Mouse (Mus musculus) frontal cortex, postnatal 10 days (tissue): Measurements from ENCODE around the gene Klhdc1.
A peak's percentile ranks its signal among the peaks of the same experiment; 100 is the strongest.

Source experiments
- DNase-seq, 2 experiments: peaks; one replicate each; pipeline ENCODE4 v3.0.0; 2022; ENCODE audit warnings: low spot score in 2 of 2, mixed read lengths in 1 of 2

Gene Klhdc1

DNA sequence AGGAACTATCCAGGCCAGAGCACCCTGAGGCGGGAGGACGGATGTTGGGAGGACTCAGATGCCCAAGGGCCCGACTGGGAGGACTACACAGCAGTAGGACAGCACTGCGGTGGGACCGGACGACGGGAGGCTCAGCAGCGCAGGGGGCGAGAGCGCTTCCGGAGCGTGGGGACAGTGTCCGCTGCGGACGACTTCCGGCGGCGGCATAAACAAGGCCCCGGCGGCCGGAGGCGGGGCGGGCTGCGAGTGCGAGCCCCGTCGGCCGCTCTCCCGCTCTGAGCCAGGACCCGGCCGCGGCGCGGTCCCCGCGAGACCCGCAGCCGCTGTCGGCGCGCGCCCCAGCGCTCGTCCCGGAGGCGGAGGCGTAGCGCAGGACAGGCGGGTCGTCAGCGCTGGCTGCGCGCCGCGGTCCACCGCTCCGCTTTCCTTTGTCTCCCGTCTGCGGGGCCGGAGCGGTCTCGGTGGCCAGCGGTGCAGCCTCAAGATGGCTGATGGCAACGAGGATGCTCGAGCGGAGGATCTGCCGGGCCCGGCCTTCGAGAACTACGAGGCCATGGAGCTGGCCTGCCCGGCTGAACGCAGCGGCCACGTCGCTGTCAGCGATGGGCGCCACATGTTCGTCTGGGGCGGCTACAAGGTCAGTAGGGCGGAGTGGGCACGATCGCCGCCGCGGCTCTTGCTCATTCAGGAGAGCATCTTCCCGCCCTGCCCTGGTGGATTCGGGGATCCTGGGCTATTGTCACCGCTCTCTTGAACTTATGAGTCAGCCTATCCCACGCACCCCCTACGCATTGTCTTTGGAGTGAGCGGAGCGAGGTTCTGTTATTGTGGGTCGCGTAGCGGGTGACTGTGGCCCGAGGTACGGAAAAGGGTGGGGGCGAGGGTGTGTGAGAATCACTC is 55.8 kb downstream of the Klhdc1 start, which contains the start of gene Klhdc2:
Gene Klhdc2, plus strand, starts transcription at position 171 of the 900 bp plus-strand sequence.
- DNase-seq: peak; percentile 83 to 89

DNA sequence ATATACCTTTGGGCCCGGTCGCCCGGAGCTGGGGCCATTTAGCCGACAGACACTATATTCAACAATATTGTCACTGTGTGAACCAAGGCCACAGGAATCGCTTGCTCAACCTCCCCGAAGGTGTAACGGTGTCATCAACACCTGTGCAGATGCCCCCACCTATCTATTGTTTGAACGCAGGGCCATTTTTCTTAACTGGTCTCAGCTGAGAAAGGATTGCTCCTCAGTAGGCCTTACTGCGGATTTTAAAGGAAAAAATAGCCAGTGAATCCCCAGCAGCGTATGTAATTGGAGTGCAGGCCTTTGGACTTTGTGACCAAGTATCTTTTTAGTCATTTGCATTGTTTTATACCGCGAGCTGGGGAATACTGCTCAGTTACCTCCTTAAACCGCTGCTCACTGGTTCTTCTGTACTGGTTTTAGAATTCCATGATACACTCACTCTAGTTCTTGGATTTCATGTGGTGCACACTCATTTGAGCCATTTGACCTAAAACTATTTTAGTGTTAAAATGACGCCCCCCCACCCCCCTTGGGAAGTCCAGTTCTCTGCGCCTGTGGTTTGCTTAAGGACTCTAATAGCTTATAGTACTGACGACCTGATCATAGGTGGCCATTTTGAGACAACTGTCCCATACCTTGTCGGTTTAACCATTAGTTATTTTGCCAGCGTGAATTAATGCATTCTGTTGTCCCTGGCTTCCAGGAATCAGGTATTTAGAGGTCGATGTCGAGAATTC is 56.6 kb downstream of the Klhdc1 start:
- DNase-seq: no peak

GRCm38 (mm10) chr12:69298281-69298680 is 57.3 kb downstream of the Klhdc1 start:
- no peak for DNase-seq

DNA sequence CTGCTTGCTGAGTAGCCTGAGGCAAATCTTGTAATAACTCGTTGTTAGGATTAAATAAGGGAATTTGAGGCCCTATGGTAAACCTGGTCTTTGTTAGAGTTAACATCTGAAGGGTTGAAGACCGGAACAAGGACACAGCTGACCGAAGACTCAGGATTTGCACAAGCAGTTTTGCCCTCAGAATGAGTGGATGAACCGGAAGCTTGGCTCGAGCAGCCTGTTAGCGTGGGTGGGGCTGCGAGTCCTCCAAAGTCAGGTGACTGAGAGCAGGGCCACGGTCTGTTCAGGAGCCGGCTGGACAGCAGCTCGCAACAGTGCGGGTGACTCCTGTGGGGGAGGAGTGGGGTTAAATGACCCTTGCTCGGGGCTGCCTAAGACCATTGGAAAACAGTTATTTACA is 58.3 kb downstream of the Klhdc1 start:
- no peak for DNase-seq

DNA sequence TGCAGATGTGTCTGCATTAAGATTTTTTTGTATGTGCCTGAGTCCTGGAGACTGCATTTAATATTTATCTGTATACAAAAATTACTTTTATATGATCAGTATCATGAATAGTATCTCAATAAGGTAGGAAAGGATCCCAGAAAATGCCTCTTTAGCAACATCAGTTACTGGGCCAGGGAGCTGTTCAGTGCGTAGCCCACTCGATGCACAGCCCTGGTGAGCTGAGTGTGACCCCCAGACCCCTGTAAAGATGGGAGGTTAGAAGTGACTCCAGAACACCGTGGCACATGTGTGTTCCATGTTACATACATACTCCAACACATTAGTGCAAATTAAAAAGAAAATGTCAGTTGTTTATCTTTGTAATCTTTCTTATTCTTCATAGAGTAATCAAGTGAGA is 58.9 kb downstream of the Klhdc1 start:
- DNase-seq: no peak

- no peak for DNase-seq
Measured at GRCm38 (mm10) chr12:69300391-69300790, 59.4 kb downstream of the Klhdc1 start.

GRCm38 (mm10) chr12:69302171-69302570 is 61.2 kb downstream of the Klhdc1 start:
- no peak for DNase-seq

DNA sequence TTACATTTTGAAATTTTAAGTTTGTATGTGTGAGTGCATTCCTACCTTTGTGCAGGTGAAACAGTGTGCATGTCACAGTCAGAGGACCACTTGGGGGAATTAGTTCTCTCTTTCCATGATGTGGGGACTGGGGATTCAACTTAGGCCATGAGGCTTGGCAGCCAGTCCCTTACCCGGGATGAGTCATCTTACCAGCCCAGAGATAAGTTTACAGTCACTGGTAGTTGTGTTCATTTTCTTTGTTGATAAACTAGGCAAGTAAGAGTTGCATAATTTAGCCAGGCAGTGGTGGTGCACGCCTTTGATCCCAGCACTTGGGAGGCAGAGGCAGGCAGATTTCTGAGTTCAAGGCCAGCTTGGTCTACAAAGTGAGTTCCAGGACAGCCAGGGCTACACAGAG is 63.1 kb downstream of the Klhdc1 start:
- DNase-seq: no peak

DNA sequence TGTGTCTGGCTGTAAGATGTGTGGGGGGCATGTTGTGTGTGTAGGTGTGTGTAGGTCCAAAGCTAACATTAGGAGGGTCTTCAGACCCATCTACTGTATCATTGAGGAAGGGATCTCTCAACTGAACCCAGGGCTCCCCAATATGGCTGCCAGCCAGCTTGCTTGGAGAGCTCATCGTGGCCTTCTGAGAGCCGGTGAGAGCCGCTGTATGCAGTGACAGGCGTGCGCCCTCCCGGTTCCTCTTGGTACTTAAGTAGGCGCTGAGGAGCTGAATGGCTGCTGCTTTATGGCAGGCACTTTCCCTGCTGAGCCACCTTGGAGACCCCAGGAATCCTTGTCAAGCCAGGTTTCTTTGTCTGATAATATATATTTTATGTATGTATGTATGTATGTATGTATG is 65.4 kb downstream of the Klhdc1 start:
- DNase-seq: no peak

GRCm38 (mm10) chr12:69309659-69310058 is 68.7 kb downstream of the Klhdc1 start:
- DNase-seq: no peak

GRCm38 (mm10) chr12:69318431-69318830 is 77.5 kb downstream of the Klhdc1 start:
- no peak for DNase-seq

- no peak for DNase-seq
Measured at GRCm38 (mm10) chr12:69331187-69331586, 90.2 kb downstream of the Klhdc1 start.

DNA sequence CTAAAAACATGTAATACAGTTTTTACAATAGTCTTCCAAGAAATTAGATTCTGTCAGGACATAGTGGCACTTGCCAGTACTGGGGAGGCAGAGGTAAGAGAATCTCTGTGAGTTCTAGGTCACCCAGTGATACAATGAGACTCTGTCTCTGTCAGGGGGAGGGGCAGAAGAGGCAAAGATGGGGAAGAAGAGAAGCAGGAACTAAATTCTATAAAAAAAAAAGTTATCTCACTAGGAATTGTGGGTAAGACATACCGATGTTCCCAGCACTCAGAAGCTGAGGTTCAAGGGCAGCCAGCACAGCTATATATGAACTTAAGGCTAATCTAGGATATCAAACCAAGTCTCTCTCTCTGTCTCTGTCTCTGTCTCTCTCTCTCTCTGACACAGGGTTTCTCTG is 91.2 kb downstream of the Klhdc1 start:
- DNase-seq: no peak

- DNase-seq: no peak
Measured at GRCm38 (mm10) chr12:69333547-69333946, 92.6 kb downstream of the Klhdc1 start.
